Mouse (Mus musculus) heart, embryonic 15.5 days (tissue): ENCODE results near the gene Tiam2. TPM values are rescaled to one million over a fixed set of nuclear protein-coding genes. Genes with fewer than 3 reads are reported as not detected.
"Not testable (repeated sequence)": the region's sequence is repeated elsewhere in the genome, so short reads cannot be mapped to it uniquely, and the experiment has no call there.

Source experiments
- ATAC-seq: fragments of 200-750 bp; cut with Nextera tagmentation; replicated peaks from 2 replicates; pipeline ENCODE4 v1.8.0; 2017; ENCODE audit warnings: low read depth, moderate TSS enrichment; ENCODE audit not compliant: insufficient number of reproducible peaks, insufficient read depth, low FRiP score
- H3K27ac ChIP-seq: fragments of 300-500 bp; sonication (generic); 2 replicates; pipeline ENCODE4 v1.5.1; 2015; ENCODE audit warnings: mild to moderate bottlenecking, inconsistent platforms
- H3K27me3 ChIP-seq: fragments of 300-500 bp; sonication (generic); 2 replicates; pipeline ENCODE4 v1.6.1; 2015; ENCODE audit warnings: inconsistent platforms
- H3K36me3 ChIP-seq: fragments of 300-500 bp; sonication (generic); 2 replicates; pipeline ENCODE4 v1.6.1; 2015; ENCODE audit warnings: mild to moderate bottlenecking, inconsistent platforms
- H3K4me1 ChIP-seq: fragments of 300-500 bp; sonication (generic); replicated peaks from 2 replicates; pipeline ENCODE4 v1.6.1; 2015; ENCODE audit warnings: inconsistent platforms
- H3K4me2 ChIP-seq: fragments of 300-500 bp; sonication (generic); 2 replicates; pipeline ENCODE4 v1.6.1; 2015; ENCODE audit warnings: inconsistent platforms, mild to moderate bottlenecking, moderate library complexity
- H3K4me3 ChIP-seq: fragments of 300-500 bp; sonication (generic); 2 replicates; pipeline ENCODE4 v1.5.1; 2015; ENCODE audit warnings: mild to moderate bottlenecking, inconsistent platforms
- H3K9ac ChIP-seq: fragments of 300-500 bp; sonication (generic); 2 replicates; pipeline ENCODE4 v1.6.1; 2015; ENCODE audit warnings: mild to moderate bottlenecking, inconsistent platforms
- H3K9me3 ChIP-seq: fragments of 300-500 bp; sonication (generic); replicated peaks from 2 replicates; pipeline ENCODE4 v1.6.1; 2016; ENCODE audit warnings: inconsistent platforms
- WGBS: fragments of 180-500 bp; shearing (Covaris S2); methylation state at CpG from one replicate; pipeline ENCODE4 v1.1.7; 2015; ENCODE audit warnings: mixed read lengths; 5-methylcytosine and 5-hydroxymethylcytosine counted together
- polyA plus RNA-seq: library from polyadenylated mRNA; unstranded; fragments of >200 nt; fragmentation: Nextera tagmentation; extraction: Ambion mirVana; gene quantifications from 2 replicates; pipeline ENCODE4 v1.2.1, GENCODE M21; 2015

Tiam2 gene
- polyA plus RNA-seq, 1 experiment from 2014 or later = 3.8 TPM

DNA sequence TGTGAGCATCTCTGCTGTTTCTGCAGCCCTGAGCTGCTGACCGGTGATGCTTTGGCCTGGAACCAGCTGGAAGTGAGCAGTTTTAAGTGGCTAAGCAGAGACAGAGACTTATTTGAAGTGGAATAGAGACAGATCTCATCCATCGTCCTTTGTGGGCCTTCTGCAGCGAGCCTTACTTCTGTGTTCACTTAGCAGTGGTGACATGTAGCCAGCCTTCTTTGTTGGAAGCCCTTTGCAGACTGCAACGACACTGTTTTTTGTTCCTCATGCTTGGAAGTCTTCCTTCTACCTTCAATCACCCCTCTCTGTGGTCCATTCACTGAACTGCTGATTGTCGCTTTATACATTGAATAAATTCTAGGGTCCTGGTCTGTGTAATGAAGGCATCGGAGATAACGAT, 18.5 kb downstream of the Tiam2 start:
- H3K9ac ChIP-seq = no peak overlapping the region
- H3K4me2 ChIP-seq = no peak overlapping the region
- H3K36me3 ChIP-seq = no peaks in the 10 kb centered on the region
- 72% methylated on average over 7 of the region's 7 CpGs for WGBS
- ATAC-seq = no peak
- no peak overlapping the region for H3K27ac ChIP-seq
- H3K27me3 ChIP-seq = no peaks in the 10 kb centered on the region
- H3K4me3 ChIP-seq = no peak overlapping the region
- H3K9me3 ChIP-seq = no peaks in the 10 kb centered on the region
- H3K4me1 ChIP-seq = no peaks in the 10 kb centered on the region

DNA sequence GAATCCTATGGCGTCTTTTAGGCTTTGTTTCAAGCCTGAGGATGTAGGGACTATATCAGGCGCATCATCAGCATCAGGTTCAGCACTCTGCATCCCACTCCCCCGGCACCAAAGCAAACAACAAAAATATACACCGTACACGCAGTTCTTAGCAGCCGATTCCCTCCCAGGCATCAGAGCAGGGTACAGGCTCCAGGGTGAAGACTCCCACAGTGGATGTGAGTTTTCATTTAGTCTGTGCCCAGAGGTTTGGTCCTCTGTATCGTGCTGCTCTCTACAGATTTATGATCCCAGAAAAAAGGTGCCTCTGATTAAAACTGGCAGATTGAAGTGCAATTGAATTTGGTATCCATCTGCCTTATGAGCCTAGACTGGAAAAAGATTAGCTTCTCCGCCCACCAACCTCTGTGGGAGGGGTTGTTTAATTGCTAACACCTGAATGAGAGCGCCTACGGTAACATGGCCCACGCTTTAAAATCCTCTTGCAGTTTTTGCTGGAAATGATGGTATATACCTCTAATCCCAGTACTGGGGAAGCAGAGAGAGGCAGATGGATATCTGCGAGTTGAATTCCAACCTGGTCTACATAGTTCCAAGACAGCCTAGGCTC, 19.0 kb downstream of the Tiam2 start:
- no peak for ATAC-seq
- H3K9ac ChIP-seq = no peak overlapping the region
- H3K27me3 ChIP-seq = no peaks in the 10 kb centered on the region
- WGBS = 73% methylated on average over 12 of the region's 12 CpGs
- H3K4me3 ChIP-seq = no peak overlapping the region
- no peaks in the 10 kb centered on the region for H3K36me3 ChIP-seq
- H3K9me3 ChIP-seq = no peaks in the 10 kb centered on the region
- H3K27ac ChIP-seq = no peak overlapping the region
- H3K4me1 ChIP-seq = no peaks in the 10 kb centered on the region
- no peak overlapping the region for H3K4me2 ChIP-seq

DNA sequence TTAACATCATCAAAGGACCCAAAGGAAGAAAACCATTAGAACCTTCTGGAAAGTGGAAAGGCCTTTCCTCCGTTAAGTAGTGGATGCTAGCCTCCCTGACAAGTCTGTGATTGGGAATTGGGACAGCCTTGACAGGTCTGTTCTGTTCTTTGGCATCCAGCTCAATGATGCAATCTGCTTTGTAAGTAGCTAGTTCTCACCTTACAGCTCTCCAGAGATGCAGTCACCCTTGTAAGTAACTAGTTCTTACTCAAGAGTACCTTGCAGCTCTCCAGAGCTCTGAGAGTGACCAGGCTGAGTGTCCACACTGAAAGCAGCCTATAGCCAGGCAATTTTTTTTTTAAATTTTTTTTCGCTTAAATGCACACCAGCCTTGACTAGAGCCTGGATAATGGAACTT, 21.4 kb downstream of the Tiam2 start:
- no peak for ATAC-seq
- Histone ChIP-seq H3K9ac (no peak overlapping the region), H3K9me3 (no peaks in the 10 kb centered on the region), H3K4me2 (no peak overlapping the region), H3K36me3 (no peaks in the 10 kb centered on the region), H3K27ac (no peak overlapping the region), H3K27me3 (no peaks in the 10 kb centered on the region), H3K4me3 (no peak overlapping the region), H3K4me1 (no peaks in the 10 kb centered on the region)
- 82% methylated on average over 2 of the region's 2 CpGs for WGBS

DNA sequence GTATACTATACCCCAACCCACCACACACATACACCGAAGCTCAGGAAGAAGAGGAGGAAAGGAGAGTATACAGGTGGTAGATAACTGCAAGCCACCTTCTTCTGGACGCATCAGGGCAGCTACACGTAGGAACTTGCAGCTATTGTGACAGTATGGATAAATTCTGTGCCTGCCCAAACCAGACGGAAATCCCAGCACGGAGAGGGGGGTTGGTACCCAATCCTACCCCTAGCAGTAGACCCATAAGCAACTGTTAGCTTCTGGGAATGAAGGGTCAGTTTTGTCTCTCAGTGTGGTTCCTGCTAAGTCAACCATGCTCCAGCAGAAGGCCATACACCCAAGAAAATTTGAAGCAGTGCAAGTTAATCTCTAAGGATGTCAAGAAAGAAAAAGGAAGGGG, 23.0 kb downstream of the Tiam2 start:
- H3K4me3 ChIP-seq = no peak overlapping the region
- no peak for ATAC-seq
- H3K27me3 ChIP-seq = no peaks in the 10 kb centered on the region
- H3K27ac ChIP-seq = no peak overlapping the region
- no peaks in the 10 kb centered on the region for H3K9me3 ChIP-seq
- H3K4me1 ChIP-seq = no peaks in the 10 kb centered on the region
- H3K36me3 ChIP-seq = no peaks in the 10 kb centered on the region
- H3K4me2 ChIP-seq = no peak overlapping the region
- 83% methylated on average over 5 of the region's 5 CpGs for WGBS
- H3K9ac ChIP-seq = no peak overlapping the region

DNA sequence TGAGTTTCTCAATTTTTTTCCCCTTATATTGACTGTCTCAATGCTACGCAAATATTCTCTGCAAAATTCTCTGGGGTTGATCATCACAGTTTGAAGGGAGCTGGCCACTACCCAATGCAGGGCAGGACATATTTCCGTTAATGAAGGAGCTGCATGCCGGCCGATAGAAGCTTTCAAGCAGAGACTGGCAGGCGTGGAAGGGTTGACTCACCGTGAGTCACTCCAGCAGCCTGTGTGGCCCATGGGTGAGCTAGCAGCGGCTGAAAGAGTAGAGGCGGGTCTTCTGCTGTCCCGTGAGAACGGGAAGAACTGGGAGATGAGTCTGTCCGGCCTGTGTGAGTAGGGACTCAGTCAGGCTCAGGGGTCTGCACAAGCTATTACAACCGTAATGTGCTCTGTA, 23.6 kb downstream of the Tiam2 start:
- no peak overlapping the region for H3K27ac ChIP-seq
- H3K4me3 ChIP-seq = no peak overlapping the region
- no peak overlapping the region for H3K9ac ChIP-seq
- H3K9me3 ChIP-seq = no peaks in the 10 kb centered on the region
- no peaks in the 10 kb centered on the region for H3K4me1 ChIP-seq
- ATAC-seq = no peak
- H3K27me3 ChIP-seq = no peaks in the 10 kb centered on the region
- no peak overlapping the region; the same call in 1 of the 2 replicates for H3K4me2 ChIP-seq
- no peaks in the 10 kb centered on the region for H3K36me3 ChIP-seq
- 39% methylated on average over 12 of the region's 12 CpGs for WGBS

DNA sequence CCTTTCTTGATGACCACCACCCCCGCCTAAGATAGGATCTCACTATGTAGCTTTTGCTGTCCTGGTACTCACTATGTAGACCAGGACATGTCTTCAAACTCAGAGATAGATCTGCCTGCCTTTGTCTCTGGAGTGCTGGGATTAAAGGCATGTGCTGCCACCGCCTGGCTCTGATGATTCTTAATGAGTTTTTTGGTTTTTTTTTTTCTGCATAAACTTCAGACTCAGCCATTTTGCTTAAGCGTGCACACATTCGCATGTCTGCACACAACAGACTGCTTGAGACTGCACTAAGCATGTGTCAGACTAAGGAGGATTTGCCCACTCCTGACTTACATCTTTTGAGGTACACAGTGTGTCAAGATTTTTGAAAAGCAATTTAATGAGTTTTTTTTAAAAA, 24.0 kb downstream of the Tiam2 start:
- 85% methylated on average over 4 of the region's 4 CpGs for WGBS
- H3K36me3 ChIP-seq = no peaks in the 10 kb centered on the region
- no peak overlapping the region for H3K27ac ChIP-seq
- H3K4me3 ChIP-seq = no peak overlapping the region
- no peak for ATAC-seq
- no peak overlapping the region; the same call in 1 of the 2 replicates for H3K4me2 ChIP-seq
- H3K27me3 ChIP-seq = no peaks in the 10 kb centered on the region
- no peaks in the 10 kb centered on the region for H3K4me1 ChIP-seq
- H3K9me3 ChIP-seq = no peaks in the 10 kb centered on the region
- no peak overlapping the region for H3K9ac ChIP-seq

DNA sequence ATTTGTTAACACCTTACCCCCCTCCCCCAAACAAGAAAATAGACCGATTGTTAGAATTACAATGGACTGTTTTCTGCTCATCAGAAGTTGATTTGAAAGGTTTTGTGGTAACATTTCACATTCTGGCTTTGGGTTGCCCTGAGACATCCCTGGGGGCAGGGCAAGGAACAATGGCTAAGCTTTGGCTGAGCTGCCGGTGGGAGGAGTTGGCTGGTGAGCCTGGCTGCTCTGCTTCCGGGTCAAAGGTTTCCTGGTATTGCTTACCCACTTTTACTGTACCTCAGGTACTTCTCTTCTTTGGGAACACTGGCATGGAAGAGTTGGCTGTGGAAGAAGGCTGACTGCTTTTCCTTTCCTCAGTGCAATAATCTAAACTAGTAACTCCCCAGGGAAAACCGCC, 25.3 kb downstream of the Tiam2 start:
- H3K9me3 ChIP-seq = no peaks in the 10 kb centered on the region
- H3K27me3 ChIP-seq = no peaks in the 10 kb centered on the region
- no peaks in the 10 kb centered on the region for H3K36me3 ChIP-seq
- 70% methylated on average over 4 of the region's 4 CpGs for WGBS
- no peak overlapping the region for H3K4me2 ChIP-seq
- H3K4me3 ChIP-seq = no peak overlapping the region
- ATAC-seq = no peak
- H3K9ac ChIP-seq = no peak overlapping the region
- no peaks in the 10 kb centered on the region for H3K4me1 ChIP-seq
- no peak overlapping the region for H3K27ac ChIP-seq

DNA sequence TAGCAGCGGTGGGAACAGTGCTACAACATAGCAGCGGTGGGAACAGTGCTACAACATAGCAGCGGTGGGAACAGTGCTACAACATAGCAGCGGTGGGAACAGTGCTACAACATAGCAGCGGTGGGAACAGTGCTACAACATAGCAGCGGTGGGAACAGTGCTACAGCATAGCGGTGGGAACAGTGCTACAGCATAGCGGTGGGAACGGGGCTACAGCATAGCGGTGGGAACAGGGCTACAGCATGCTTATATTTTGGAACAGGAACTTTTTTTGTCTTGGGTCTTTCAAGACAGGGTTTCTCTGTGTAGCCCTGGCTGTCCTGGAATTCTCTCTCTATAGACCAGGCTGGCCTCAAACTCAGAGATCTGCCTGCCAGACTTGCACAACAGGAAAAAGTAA, 26.8 kb downstream of the Tiam2 start:
- not testable (repeated sequence) for H3K9me3 ChIP-seq, H3K27ac ChIP-seq, H3K9ac ChIP-seq, H3K27me3 ChIP-seq, ATAC-seq, H3K36me3 ChIP-seq, H3K4me2 ChIP-seq, H3K4me3 ChIP-seq, H3K4me1 ChIP-seq
- 94% methylated on average over 10 of the region's 10 CpGs for WGBS

DNA sequence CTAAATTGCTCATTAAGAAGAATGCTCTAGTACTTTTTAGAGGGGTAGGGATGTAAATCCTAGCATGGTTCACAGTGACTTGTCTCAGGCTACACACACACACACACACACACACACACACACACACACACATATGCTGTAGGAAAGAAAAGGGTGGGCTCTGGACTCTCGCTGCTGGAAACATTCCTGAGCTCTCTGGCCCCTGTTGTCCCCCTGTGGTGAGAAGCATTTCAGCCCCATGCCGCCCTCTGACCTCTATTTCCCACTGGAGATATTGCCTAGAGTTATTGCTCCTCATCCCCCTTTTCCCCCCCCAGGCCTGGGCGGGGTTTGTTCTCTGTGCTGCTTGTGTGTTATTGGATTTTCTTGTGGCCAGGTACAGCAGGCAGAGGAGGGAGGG, 28.5 kb downstream of the Tiam2 start:
- no peaks in the 10 kb centered on the region for H3K27me3 ChIP-seq
- no peaks in the 10 kb centered on the region for H3K36me3 ChIP-seq
- 55% methylated on average over 3 of the region's 3 CpGs for WGBS
- H3K9ac ChIP-seq = no peak overlapping the region
- no peak overlapping the region for H3K4me2 ChIP-seq
- H3K27ac ChIP-seq = no peak overlapping the region
- ATAC-seq = no peak
- H3K4me1 ChIP-seq = no peaks in the 10 kb centered on the region
- no peak overlapping the region for H3K4me3 ChIP-seq
- H3K9me3 ChIP-seq = no peaks in the 10 kb centered on the region

DNA sequence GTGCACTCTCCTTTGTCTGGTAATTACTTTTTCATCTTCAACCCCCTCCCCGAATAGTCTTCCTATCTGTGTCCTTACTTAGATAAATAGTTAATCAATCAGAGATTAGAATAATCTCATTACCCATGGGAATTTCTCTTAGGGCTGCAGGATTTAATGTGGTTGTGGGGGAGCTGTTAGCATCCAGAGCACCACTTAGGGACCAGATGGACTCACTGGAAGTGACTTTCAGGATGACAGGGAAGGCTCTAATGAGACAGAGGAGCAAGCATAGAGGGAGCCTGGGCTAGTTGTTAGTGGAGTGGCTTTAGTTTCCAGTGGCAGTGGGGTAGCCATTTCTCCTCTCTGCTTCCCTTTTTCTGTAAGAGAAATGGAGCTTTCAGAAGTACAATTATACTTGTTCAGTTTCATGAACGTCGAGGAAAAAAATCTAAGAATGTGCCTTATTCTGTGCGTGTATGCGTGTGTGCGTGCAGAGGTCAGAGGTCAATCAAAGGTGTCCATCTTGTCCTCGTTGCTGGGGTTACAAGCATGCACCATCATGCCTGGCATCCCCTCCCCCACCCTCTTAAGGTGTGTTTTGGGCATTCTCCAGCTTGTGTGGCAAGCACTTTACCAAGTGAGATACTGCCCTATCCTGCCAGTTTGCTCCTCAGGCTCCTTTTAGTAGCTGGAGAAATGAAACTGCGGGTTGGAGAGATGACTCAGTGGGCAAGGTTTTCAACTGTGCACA, 30.4 kb downstream of the Tiam2 start:
- Histone ChIP-seq H3K9ac (no peak overlapping the region), H3K4me2 (no peak overlapping the region), H3K27me3 (no peaks in the 10 kb centered on the region), H3K4me3 (no peak overlapping the region), H3K9me3 (no peaks in the 10 kb centered on the region), H3K4me1 (no peaks in the 10 kb centered on the region), H3K36me3 (no peaks in the 10 kb centered on the region), H3K27ac (no peak overlapping the region)
- 77% methylated on average over 8 of the region's 8 CpGs for WGBS
- ATAC-seq = no peak

DNA sequence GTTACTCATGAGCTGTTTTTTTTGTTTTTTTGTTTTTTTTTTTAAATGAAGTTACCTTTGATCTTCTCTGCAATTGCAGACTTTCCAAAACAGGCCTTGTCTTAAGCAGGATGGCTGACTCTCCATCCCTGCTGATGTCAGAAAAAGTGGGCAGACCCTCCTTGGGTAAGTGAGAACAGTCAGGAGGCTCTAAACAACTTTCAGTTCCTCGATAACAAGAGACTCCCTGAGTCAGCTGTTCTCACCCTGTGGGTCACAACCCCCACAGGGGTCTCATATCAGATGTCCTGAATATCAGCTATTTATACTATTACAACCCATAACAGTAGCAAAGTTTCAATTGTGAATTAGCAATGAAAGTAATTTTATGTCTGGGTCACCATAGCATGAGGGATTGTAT, 33.9 kb downstream of the Tiam2 start:
- no peaks in the 10 kb centered on the region for H3K36me3 ChIP-seq
- 11% methylated on average over 1 of the region's 1 CpGs for WGBS
- no peaks in the 10 kb centered on the region for H3K9me3 ChIP-seq
- no peak overlapping the region for H3K4me2 ChIP-seq
- H3K4me1 ChIP-seq = no peaks in the 10 kb centered on the region
- H3K27me3 ChIP-seq = no peaks in the 10 kb centered on the region
- no peak overlapping the region for H3K4me3 ChIP-seq
- H3K27ac ChIP-seq = no peak overlapping the region
- ATAC-seq = no peak
- H3K9ac ChIP-seq = no peak overlapping the region

DNA sequence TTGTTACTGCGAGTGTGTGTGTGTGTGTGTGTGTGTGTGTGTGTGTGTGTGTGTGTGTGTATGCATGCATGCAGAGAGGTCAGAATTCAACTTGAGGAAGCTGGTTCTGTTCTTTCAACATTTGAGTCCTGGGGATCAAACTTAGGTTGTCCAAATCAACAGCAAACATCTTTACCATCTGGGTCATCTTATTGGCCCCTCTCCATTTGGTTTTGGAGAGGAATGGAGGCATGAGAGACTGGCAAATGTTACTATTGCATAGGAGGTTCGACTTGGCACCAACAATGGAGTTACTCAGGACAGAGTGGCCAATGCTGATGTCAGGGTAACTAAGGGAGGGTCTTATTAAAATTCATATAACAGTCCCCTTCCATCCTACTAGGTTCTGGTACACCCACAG, 35.4 kb downstream of the Tiam2 start:
- H3K36me3 ChIP-seq = no peaks in the 10 kb centered on the region
- 77% methylated on average over 2 of the region's 2 CpGs for WGBS
- H3K9me3 ChIP-seq = no peaks in the 10 kb centered on the region
- H3K4me2 ChIP-seq = no peak overlapping the region
- H3K9ac ChIP-seq = no peak overlapping the region
- no peak overlapping the region for H3K4me3 ChIP-seq
- no peaks in the 10 kb centered on the region for H3K4me1 ChIP-seq
- ATAC-seq = no peak
- H3K27me3 ChIP-seq = no peaks in the 10 kb centered on the region
- H3K27ac ChIP-seq = no peak overlapping the region
